Mouse (Mus musculus) heart, adult 18-20 months (tissue): ENCODE data around the gene Gm49392. TPM values are rescaled to one million over a fixed set of nuclear protein-coding genes. Genes with fewer than 3 reads are reported as not detected.

Experiments
- total RNA-seq, 2 experiments: library from RNA; stranded (reverse); gene quantifications; 2 replicates each; pipeline ENCODE4 v1.2.3; 2021

Gm49392 gene
- total RNA-seq, 2 experiments from 2014 or later, result 1.2 to 2.0 TPM

Other genes with a start within 250 kb of the Gm49392 start
- not detected for gene BC051665, start 110.5 kb downstream of the Gm49392 start, total RNA-seq
- gene Ctsll3, start 94.0 kb downstream of the Gm49392 start, total RNA-seq, result not detected
- gene 4930486L24Rik, start 32.4 kb downstream of the Gm49392 start, total RNA-seq, result under 1 TPM in 1 of 2 experiments, not detected in 1; 0.42 TPM
- 10 to 100 TPM in 1 of 2 experiments, 1 to 10 TPM in 1; 9.6 to 11.8 TPM for gene Ctla2b, start 553 bp upstream of the Gm49392 start, total RNA-seq
- gene Tpbpb, start 8.0 kb upstream of the Gm49392 start, total RNA-seq, result not detected
- gene Gm49393, start 38.7 kb upstream of the Gm49392 start, total RNA-seq, result under 1 TPM in 1 of 2 experiments, not detected in 1; 0.59 TPM
- gene Gm49391, start 39.7 kb upstream of the Gm49392 start, total RNA-seq, result 1 to 10 TPM; 1.8 to 7.9 TPM
- gene Ctla2a, start 39.7 kb upstream of the Gm49392 start, total RNA-seq, result 10 to 100 TPM; 80.3 to 99.9 TPM
- gene Tpbpa, start 45.1 kb upstream of the Gm49392 start, total RNA-seq, result not detected
- gene Ctsj, start 109.1 kb upstream of the Gm49392 start, total RNA-seq, result not detected
- not detected for gene Ctsq, start 143.7 kb upstream of the Gm49392 start, total RNA-seq